Mouse (Mus musculus) CH12.LX (cell line): ENCODE data around the gene Ptprg.

Experiments
- CTCF ChIP-seq, 2 experiments: IDR thresholded peaks in 1 of 2; conservative IDR thresholded peaks in 1 of 2; 2 replicates each; pipeline ENCODE4 v1.5.1; 2011 to 2012; ENCODE audit warnings: low read depth in 2 of 2, low read length in 2 of 2, improper control_type of control experiment in 1 of 2, inconsistent platforms in 1 of 2, mild to moderate bottlenecking in 1 of 2, moderate library complexity in 1 of 2
- EP300 ChIP-seq: IDR thresholded peaks from 2 replicates; pipeline ENCODE4 v1.6.1; 2011; ENCODE audit warnings: low read length, improper control_type of control experiment
- USF1 ChIP-seq: IDR thresholded peaks from 2 replicates; pipeline ENCODE4 v1.6.1; 2014; ENCODE audit warnings: low read depth, mild to moderate bottlenecking, inconsistent platforms, low read length, improper control_type of control experiment

GRCm38 (mm10) chr14:11793847-11794246, 240.5 kb downstream of the Ptprg start:
- no peak for TF ChIP-seq CTCF (conservative IDR thresholded peaks at IDR 0.05 in 1 of 2, IDR thresholded peaks at IDR 0.05 in 1 of 2; ENCODE audit: low read depth in 2 of 2, low read length in 2 of 2)
- TF ChIP-seq USF1: no peak
- no peak for TF ChIP-seq EP300
